Mouse (Mus musculus) heart, postnatal 4 days (tissue): ENCODE results near the gene Gm29644. TPM values are rescaled to one million over a fixed set of nuclear protein-coding genes. Genes with fewer than 3 reads are reported as not detected.
"Not testable (repeated sequence)": the region's sequence is repeated elsewhere in the genome, so short reads cannot be mapped to it uniquely, and the experiment has no call there.

Experiments used
- DNase-seq: peaks from one replicate; pipeline ENCODE4 v3.0.0; 2021
- total RNA-seq, 2 experiments: library from RNA; stranded (reverse); gene quantifications; 2 replicates each; pipeline ENCODE4 v1.2.3; 2021

Gene Gm29644
- not detected for total RNA-seq

DNA sequence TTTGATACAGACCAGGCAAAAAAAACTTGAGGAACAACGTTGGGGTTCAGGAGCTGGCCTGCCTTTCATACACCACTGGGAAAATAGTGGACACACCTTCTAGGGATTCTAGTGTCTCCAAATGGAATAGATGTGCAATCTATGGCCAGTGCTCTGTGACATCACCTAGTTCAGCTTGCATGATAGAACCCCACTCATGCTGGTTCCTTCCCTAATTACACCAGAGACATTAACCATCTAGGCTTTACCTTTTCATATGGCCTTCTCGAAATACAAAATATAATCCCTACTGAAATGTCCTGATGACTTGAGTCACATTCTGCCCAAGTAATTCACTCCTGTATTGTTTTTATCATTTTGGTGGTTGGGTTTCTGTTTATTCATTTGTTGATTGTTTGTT, at the start of gene Gm29644, which contains the start of gene Gm29423:
Gm29644 (minus strand) TSS at position 157 of the 400 bp plus-strand sequence.
Gm29423 (minus strand) TSS at position 101 of the 400 bp plus-strand sequence.
- not testable (repeated sequence) for DNase-seq

GRCm38 (mm10) chrY:70273542-70273941, 29.6 kb downstream of the Gm29644 start, which contains the start of gene Gm21118:
Gm21118 (minus strand) TSS chrY:70273642.
- DNase-seq = not testable (repeated sequence)

Other genes starting within 250 kb of the Gm29644 start
- gene Gm21118, start 29.7 kb downstream of the Gm29644 start, total RNA-seq = not detected
- not detected for gene Gm29423, start 56 bp downstream of the Gm29644 start, total RNA-seq
- gene Gm20888, start 138.5 kb upstream of the Gm29644 start, total RNA-seq = not detected